ENCODE assay signal across 8 mouse cellular contexts in the genomic region with DNA sequence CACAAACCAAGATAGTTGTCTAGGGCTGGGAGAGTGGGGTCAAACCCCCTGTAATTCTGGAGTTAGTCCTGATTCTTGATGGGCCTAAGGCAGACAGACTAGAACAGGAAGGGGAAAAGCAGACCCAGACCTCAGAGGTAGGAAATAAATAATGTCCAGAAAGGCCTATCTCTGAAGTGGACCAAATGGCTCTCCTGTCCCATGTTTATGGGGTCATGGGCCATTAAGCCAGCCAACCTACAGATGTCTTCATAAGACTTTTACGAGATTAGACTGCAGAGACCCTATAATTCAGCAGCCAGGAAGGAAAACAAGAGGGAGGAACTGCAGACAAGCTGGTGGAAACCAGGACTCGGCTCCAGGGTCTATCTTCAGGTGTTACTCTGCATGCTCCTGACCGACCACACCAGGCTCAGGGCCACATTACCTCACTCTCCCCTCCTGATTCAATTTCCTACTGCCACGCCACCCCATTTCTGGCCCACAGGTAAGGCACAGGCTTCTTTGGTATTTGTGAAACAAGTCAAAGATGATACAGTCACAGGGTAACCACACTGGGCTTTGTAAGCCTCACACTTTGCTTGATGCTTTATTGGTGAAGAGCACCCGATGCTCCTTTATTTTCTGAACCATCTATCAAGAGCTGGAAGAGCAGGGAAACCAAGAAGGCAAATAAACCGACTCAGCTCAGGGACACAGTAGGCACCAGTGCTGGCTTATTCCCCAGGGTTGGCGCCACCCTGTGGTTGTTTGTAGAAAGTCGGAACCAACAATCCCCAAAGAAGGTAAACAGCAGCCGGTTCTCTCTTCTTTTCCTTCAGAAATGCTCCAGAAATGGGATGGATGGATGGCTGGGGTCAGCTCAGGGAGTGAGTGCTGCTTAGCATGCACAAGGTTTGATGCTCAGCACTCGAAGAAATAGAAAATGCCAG. TPM values are rescaled to one million over a fixed set of nuclear protein-coding genes. Genes with fewer than 3 reads are reported as not detected.
DNase-seq lines count a peak whose midpoint lies in the region; ATAC-seq and TF ChIP-seq lines count a peak whose summit lies in the region.

No protein-coding gene starts in this region.

- TF ChIP-seq POLR2A in cerebellum, adult 2 months (IDR thresholded peaks at IDR 0.05; ENCODE audit: borderline replicate concordance, insufficient read depth, low read length), result no peak
- no peak for TF ChIP-seq POLR2A in ES-Bruce4 (IDR thresholded peaks at IDR 0.05; ENCODE audit: insufficient read depth, low read length)

- peaks cover 33% of the 10 kb centered on the region for H3K36me3 ChIP-seq in ES-Bruce4 (ENCODE audit: control insufficient read depth, insufficient read depth, low read length, poor library complexity, severe bottlenecking)
- peaks cover 4% of the 10 kb centered on the region; the same call in 1 of the 2 replicates for H3K36me3 ChIP-seq in embryonic facial prominence, embryonic 11.5 days (replicated peaks; ENCODE audit: control insufficient read depth, insufficient read depth, low read depth, low read length)

- TF ChIP-seq CTCF in cerebellum, adult 2 months (IDR thresholded peaks at IDR 0.05; ENCODE audit: borderline replicate concordance, insufficient read depth, low read depth, low read length), result peak; percentile 68
- TF ChIP-seq CTCF in ES-Bruce4 (IDR thresholded peaks at IDR 0.05; ENCODE audit: low read depth, low read length), result peak; percentile 77

- no peak overlapping the region for H3K4me2 ChIP-seq in embryonic facial prominence, embryonic 11.5 days (ENCODE audit: low read depth, low read length)

- no peaks in the 10 kb centered on the region for H3K27me3 ChIP-seq in cerebellum, adult 2 months (ENCODE audit: control insufficient read depth, insufficient read depth, low read length)
- H3K27me3 ChIP-seq in ES-Bruce4 (ENCODE audit: control insufficient read depth, insufficient read depth, low read length, poor library complexity, severe bottlenecking), result no peaks in the 10 kb centered on the region
- H3K27me3 ChIP-seq in embryonic facial prominence, embryonic 11.5 days (ENCODE audit: control insufficient read depth, insufficient read depth, low read length), result no peaks in the 10 kb centered on the region

- H3K9me3 ChIP-seq in ES-Bruce4 (replicated peaks; ENCODE audit: control insufficient read depth, insufficient read depth, low read length, poor library complexity, severe bottlenecking), result no peaks in the 10 kb centered on the region
- H3K9me3 ChIP-seq in embryonic facial prominence, embryonic 11.5 days (replicated peaks; ENCODE audit: control insufficient read depth, low read length), result no peaks in the 10 kb centered on the region

- no peak overlapping the region for H3K27ac ChIP-seq in cerebellum, adult 2 months (ENCODE audit: insufficient read depth, low read length)
- H3K27ac ChIP-seq in ES-Bruce4 (ENCODE audit: insufficient read depth, low read length), result no peak overlapping the region
- no peak overlapping the region for H3K27ac ChIP-seq in embryonic facial prominence, embryonic 11.5 days (replicated peaks; ENCODE audit: low read depth, low read length)

- ATAC-seq in embryonic facial prominence, embryonic 11.5 days (replicated peaks; ENCODE audit: insufficient number of reproducible peaks, low FRiP score, low TSS enrichment, low read depth), result no peak

- H3K4me3 ChIP-seq in cerebellum, adult 2 months (replicated peaks; ENCODE audit: insufficient read depth, low read depth, low read length), result no peak overlapping the region
- H3K4me3 ChIP-seq in ES-Bruce4 (ENCODE audit: low read depth, low read length), result no peak overlapping the region
- no peak overlapping the region for H3K4me3 ChIP-seq in embryonic facial prominence, embryonic 11.5 days (ENCODE audit: low read depth, low read length)

- H3K4me1 ChIP-seq in cerebellum, adult 2 months (ENCODE audit: control insufficient read depth, insufficient read depth, low read length), result no peaks in the 10 kb centered on the region
- H3K4me1 ChIP-seq in ES-Bruce4 (ENCODE audit: control insufficient read depth, insufficient read depth, low read length), result no peaks in the 10 kb centered on the region
- no peaks in the 10 kb centered on the region for H3K4me1 ChIP-seq in embryonic facial prominence, embryonic 11.5 days (ENCODE audit: control insufficient read depth, insufficient read depth, low read length)

- no peak overlapping the region for H3K9ac ChIP-seq in ES-Bruce4 (ENCODE audit: low read depth, poor library complexity, severe bottlenecking)
- H3K9ac ChIP-seq in embryonic facial prominence, embryonic 11.5 days (replicated peaks; ENCODE audit: low read length), result no peak overlapping the region

- WGBS in cerebellum, adult 2 months, result 65% methylated on average over 10 of the region's 10 CpGs
- WGBS in embryonic facial prominence, embryonic 11.5 days, result 66% methylated on average over 10 of the region's 10 CpGs

- TF ChIP-seq EP300 in ES-Bruce4 (IDR thresholded peaks at IDR 0.05; ENCODE audit: insufficient read depth, low read depth, low read length), result no peak

- DNase-seq in cerebellum, adult 2 months, result peak in 1 of 2 experiments; percentile 36
- no peak for DNase-seq in cerebellum, adult 9-11 months
- DNase-seq in layer of hippocampus, postnatal 10 days (ENCODE audit: low spot score in 2 of 2), result peak; percentile 68 to 74
- DNase-seq in layer of hippocampus, adult 9-11 months, result no peak
- DNase-seq in embryonic facial prominence, embryonic 11.5 days (ENCODE audit: low spot score), result peak; percentile 52
- DNase-seq in lung, postnatal 10 days, result peak; percentile 68
- DNase-seq in ovary, adult 18-20 months (ENCODE audit: low spot score), result no peak

RNA-seq across cellular contexts. Expression of a gene that starts 23.9 kb away (rescaled TPM):
- 17.8 and 20.1 TPM in 2 replicates for polyA plus RNA-seq in cerebellum, adult 2 months (2012; rRNA removed)
- 10 to 100 TPM; 15.1 to 17.4 TPM for total RNA-seq in layer of hippocampus, postnatal 10 days (2021)
- 13.5 and 15.3 TPM in 2 replicates for polyA plus RNA-seq in ES-Bruce4 (2011; ENCODE audit: insufficient read depth, insufficient read length, low read depth, missing spikeins)
- polyA plus RNA-seq in embryonic facial prominence, embryonic 11.5 days (2014; fragmentation: Nextera tagmentation; extraction: Ambion mirVana), result 17.8 and 20.5 TPM in 2 replicates

RNA-seq across cellular contexts. Expression of a gene that starts 48.8 kb away (rescaled TPM):
- polyA plus RNA-seq in cerebellum, adult 2 months (2012; rRNA removed), result 49.4 and 52.7 TPM in 2 replicates
- total RNA-seq in layer of hippocampus, postnatal 10 days (2021), result 100 to 1,000 TPM; 181 to 188 TPM
- 317 and 328 TPM in 2 replicates for polyA plus RNA-seq in ES-Bruce4 (2011; ENCODE audit: insufficient read depth, insufficient read length, low read depth, missing spikeins)
- polyA plus RNA-seq in embryonic facial prominence, embryonic 11.5 days (2014; fragmentation: Nextera tagmentation; extraction: Ambion mirVana), result 210 and 217 TPM in 2 replicates

RNA-seq across cellular contexts. Expression of a gene that starts 49.4 kb away (rescaled TPM):
- polyA plus RNA-seq in cerebellum, adult 2 months (2012; rRNA removed), result 318 and 320 TPM in 2 replicates
- total RNA-seq in layer of hippocampus, postnatal 10 days (2021), result 100 to 1,000 TPM; 399 to 417 TPM
- 1,629 and 1,787 TPM in 2 replicates for polyA plus RNA-seq in ES-Bruce4 (2011; ENCODE audit: insufficient read depth, insufficient read length, low read depth, missing spikeins)
- 1,361 and 1,483 TPM in 2 replicates for polyA plus RNA-seq in embryonic facial prominence, embryonic 11.5 days (2014; fragmentation: Nextera tagmentation; extraction: Ambion mirVana)

Comparison
In these comparisons a context has a peak if more than half of its experiments do, and no peak if none do; other contexts are left out.
1. DNase-seq: peak in layer of hippocampus, postnatal 10 days (2 of 2), embryonic facial prominence, embryonic 11.5 days (single experiment) and lung, postnatal 10 days (single experiment); none in cerebellum, adult 9-11 months (single experiment), layer of hippocampus, adult 9-11 months (single experiment) and ovary, adult 18-20 months (single experiment).